Mouse (Mus musculus) spleen, adult 2 months (tissue): ENCODE measurements around the gene Adamts3.

Source experiments
- CTCF ChIP-seq: fragments of 200-500 bp; IDR thresholded peaks from 2 replicates; pipeline ENCODE4 v1.5.1; 2011; ENCODE audit warnings: mild to moderate bottlenecking, inconsistent platforms; ENCODE audit not compliant: insufficient read depth, insufficient read length, insufficient replicate concordance; ENCODE audit errors: extremely low read depth
- POLR2A ChIP-seq: fragments of 200-500 bp; IDR thresholded peaks from 2 replicates; pipeline ENCODE4 v1.6.1; 2011; ENCODE audit warnings: low read depth, low read length, inconsistent platforms

DNA sequence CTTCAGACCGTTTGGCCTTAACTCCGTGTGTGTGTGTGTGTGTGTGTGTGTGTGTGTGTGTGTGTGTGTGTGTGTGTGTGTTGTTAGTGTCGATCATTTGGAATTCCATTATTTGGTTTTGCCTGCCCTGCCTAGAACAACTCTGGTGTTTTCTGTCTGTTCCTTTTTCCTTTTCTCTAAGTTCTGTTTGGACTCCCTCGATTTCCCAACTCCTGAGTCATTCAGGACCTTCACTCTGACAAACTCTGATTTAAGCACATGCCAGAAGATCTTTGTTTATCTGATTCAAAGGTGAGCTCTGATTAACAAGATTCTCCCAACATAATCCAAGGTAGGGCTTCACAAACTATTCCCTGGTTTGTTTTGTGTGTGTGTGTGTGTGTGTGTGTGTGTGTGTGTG is 1.9 kb upstream of the Adamts3 start:
- TF ChIP-seq CTCF = no peak
- no peak for TF ChIP-seq POLR2A
